Mouse (Mus musculus) heart, postnatal 14 days (tissue): ENCODE measurements around the gene Ago4. TPM values are rescaled to one million over a fixed set of nuclear protein-coding genes. Genes with fewer than 3 reads are reported as not detected.

Experiments
- DNase-seq, 2 experiments: peaks; one replicate each; pipeline ENCODE4 v3.0.0; 2021 to 2022
- intact Hi-C: fragments of 180-260 bp; cut with DNase I; formaldehyde crosslinking; loops from one replicate; pipeline ENCODE4 v1.15.1; 2025
- total RNA-seq, 2 experiments: library from RNA; stranded (reverse); gene quantifications; 2 replicates each; pipeline ENCODE4 v1.2.3; 2021

Ago4 gene
- total RNA-seq, 2 experiments from 2014 or later: 5.4 to 5.5 TPM

GRCm38 (mm10) chr4:126482951-126483350 lies 50.3 kb downstream of the Ago4 start:
- intact Hi-C loops: no loop called here
- no peak for DNase-seq

DNA sequence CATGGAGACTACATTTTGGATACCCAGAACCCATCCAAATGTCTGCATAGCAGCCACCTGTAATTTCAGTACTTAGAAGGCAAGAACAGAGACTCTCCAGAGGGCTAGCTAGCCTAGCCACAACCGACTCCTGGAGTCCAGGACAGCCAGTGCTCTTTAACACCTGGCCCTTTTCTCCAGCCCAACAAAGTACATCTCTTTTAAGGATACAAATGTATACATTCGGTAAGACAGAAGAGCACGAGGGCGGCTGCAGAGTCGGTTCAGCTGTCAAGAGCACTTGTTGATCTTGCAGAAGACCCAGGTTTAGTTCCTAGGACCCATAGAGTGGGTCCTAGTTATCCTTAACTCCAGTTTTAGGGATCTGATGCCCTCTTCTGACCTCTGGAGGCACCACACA lies 51.8 kb downstream of the Ago4 start:
- no peak for DNase-seq
- intact Hi-C loops: no loop called here

GRCm38 (mm10) chr4:126480288-126480687 lies 53.0 kb downstream of the Ago4 start:
- intact Hi-C loops: no loop called here
- DNase-seq: no peak

DNA sequence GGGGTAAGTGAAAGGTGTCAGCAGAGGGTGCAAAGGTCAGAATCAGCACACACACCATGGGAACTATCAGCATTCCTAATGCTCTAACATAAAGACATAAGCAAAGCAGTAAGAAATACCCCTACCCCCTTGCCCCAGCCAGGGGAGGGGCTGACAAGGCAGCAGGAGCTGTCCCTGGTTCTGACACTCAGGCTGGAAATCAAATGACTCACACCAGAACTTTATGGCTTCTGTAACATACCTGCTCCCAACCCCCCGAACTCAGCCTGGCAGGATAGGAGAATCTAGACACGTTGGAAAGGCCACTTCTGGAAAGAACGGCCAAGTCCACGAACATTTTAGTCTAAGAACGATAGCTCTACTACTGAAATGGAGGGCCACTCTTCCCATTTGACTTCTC lies 60.2 kb downstream of the Ago4 start:
- DNase-seq: no peak
- intact Hi-C loops: no loop called here

GRCm38 (mm10) chr4:126469334-126469733 lies 63.9 kb downstream of the Ago4 start:
- no peak for DNase-seq
- intact Hi-C loops: loop anchor here (2.0 kb wide), 1 partner anchor 39 kb away; no protein-coding TSS in a partner anchor

GRCm38 (mm10) chr4:126468925-126469324 lies 64.3 kb downstream of the Ago4 start:
- DNase-seq: no peak
- intact Hi-C loops: loop anchor here (2.0 kb wide), 1 partner anchor 38 kb away; no protein-coding TSS in a partner anchor

DNA sequence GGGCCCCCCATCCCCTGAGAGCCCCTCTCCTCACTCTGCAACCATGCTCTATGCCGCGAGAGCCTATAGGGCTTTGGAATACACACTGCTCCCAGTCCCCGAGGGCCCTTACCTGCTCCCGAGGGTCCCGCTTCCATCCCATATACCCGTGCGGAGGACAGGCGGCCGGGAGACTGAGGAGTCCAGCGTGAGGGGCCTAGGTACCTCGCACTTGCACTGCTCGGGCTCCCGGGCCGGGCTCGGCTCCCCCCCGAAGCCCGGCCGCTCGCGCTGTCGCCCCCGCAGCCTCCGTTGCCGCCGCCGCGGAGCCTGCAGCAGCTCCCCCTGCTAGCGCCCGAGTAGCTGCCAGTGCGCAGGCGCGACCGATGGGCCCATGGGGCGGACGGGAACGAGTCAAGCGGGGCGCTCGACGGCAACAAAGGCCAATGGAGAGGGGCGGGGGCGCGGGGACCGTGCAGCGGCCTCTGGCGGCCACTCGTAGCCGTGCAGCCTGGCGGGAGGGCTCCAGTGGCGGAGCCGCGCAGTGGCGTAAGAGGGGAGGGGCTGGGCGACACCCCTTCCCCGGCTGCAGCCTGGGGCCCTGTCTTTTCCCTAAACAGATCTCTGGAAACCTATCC lies 64.9 kb downstream of the Ago4 start, which contains the start of gene Ago1:
Gene Ago1 (minus strand): TSS at position 299 of the 617 bp plus-strand sequence.
- intact Hi-C loops: loop anchor here (2.0 kb wide), 1 partner anchor 38 kb away; no protein-coding TSS in a partner anchor
- DNase-seq: peak; percentile 98

DNA sequence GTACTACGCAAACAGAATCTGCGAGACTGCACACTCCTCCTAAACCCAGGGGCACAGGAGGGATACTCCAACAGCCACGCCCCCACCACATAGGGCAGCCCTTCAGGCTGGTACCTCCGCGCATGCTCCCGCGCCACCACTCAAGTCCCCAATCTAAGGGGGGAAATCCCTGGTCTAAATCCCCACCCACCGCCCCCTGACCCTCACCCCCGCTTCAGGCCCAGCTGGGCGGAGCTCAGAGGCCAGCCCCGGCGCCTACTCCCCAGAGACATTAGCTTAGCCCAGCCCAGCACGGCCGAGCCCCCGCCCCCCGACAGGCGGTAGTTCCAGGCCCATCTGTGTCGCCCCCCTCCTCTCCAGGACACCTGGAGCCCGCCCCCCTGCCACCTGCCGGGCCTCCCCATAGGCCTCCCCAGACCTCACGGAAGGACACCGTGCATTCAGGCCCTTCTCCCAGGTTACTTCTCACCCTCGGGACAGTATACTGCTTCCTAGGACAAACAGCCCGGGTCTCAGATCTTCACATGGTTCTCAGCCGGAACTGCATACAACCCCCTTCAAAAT lies 65.5 kb downstream of the Ago4 start:
- intact Hi-C loops: loop anchor here (2.0 kb wide), 1 partner anchor 37 kb away; no protein-coding TSS in a partner anchor
- peak; percentile 47 to 60 for DNase-seq

- DNase-seq: no peak
- intact Hi-C loops: no loop called here
Observed at GRCm38 (mm10) chr4:126466251-126466750, 67.0 kb downstream of the Ago4 start.

GRCm38 (mm10) chr4:126465843-126466242 lies 67.4 kb downstream of the Ago4 start:
- intact Hi-C loops: no loop called here
- peak; percentile 16 to 20 for DNase-seq

GRCm38 (mm10) chr4:126464892-126465235 lies 68.4 kb downstream of the Ago4 start:
- intact Hi-C loops: no loop called here
- no peak for DNase-seq

- DNase-seq: no peak
- intact Hi-C loops: no loop called here
Observed at GRCm38 (mm10) chr4:126464189-126464891, 68.9 kb downstream of the Ago4 start.

DNA sequence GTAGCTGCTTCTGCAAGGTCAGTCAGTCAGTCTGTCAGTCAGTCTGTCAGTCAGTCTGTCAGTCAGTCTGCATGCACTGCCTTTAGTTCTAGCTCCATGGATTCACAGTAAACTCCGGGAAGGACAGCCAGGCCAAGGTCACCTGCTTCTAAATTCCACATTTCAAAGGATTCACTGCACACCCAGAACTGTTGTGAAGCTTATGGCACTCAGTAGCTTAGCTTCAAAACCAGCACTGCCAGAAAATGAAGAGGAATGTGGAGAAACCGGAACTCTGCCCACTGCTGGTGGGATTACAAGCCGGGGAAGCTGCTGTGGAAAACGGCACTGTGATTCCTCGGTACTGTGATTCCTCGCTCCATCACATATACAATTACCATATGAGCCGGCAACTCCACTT lies 77.8 kb downstream of the Ago4 start:
- intact Hi-C loops: no loop called here
- DNase-seq: no peak

DNA sequence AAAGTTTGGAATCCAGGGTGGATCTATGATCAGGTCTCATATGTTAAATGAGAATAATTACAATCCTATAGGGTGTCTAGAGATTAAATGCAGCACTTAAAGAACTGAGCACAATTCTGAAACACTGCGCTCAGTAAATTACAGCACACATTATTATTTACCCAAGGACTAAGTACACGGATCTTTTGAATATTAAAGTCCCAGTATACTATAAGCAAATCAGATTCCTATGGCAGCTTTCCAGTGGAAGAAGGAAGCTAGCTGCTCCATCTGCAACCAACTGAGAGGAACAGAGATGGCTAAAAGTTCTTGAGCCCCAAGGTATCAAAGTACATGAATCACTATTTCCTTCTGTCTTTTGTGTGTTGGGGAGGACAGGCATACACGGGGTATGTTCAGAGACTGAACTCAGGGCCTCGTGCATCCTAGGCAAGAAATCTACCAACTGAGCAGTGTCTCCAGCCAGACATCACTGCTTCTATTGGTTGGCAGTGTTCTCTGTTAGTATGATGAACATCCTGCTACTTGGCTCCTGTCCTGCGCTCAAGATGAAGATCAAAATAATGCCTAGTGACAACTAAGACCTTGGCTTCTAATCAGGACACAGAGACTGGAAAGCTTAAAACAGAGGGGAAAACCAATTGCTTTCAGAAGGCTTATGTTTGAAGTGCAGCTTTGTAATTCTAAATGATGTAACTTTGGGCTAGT lies 78.6 kb downstream of the Ago4 start:
- no peak for DNase-seq

GRCm38 (mm10) chr4:126450268-126450667 lies 83.0 kb downstream of the Ago4 start:
- intact Hi-C loops: no loop called here
- DNase-seq: no peak

More for the DNA sequence above, 78.6 kb downstream of the Ago4 start:
- intact Hi-C loops: no loop called here

DNA sequence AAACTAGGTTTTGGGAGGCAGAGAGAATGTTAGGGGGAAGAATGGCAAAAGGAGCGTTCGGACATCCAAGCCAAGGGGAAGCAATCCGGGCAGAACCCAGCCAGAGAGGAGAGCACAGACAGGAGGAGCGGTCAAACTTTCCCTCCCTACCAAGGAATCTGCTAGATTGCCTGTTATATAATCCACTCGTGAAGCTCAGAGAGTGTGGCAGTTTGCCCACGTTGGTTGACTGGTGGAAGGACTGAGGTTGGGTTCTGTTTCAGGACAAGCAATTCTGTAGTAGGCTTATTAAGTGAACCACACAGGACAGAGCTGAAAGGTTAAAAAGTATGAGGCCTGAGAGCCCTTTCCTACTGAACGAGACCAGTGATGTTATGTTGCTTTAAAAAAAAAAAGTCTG lies 86.1 kb downstream of the Ago4 start:
- DNase-seq: no peak
- intact Hi-C loops: no loop called here

DNA sequence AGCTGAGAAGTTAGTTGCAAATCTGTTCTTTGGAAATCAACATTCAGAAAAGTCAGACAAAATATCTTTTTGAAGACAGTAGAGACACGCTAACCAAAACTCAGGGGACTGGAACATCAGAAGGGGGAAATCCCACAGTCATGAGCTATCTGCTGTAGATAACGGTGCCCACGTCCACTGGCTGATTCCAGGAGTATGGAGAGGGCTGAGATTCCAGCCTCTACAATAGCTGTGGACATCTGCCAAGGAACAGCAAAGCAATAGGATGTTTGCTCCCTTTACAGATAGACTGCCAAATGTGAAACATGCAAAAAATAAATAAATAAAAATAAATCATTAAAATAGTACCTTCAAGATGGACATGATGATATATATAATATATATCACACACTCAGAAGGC lies 88.7 kb downstream of the Ago4 start:
- no peak for DNase-seq
- intact Hi-C loops: no loop called here
